Mouse (Mus musculus): ENCODE data around the gene H2-Aa. TPM values are rescaled to one million over a fixed set of nuclear protein-coding genes. Genes with fewer than 3 reads are reported as not detected.
"Not testable (repeated sequence)": the region's sequence is repeated elsewhere in the genome, so short reads cannot be mapped to it uniquely, and the experiment has no call there.

The H2-Aa gene
- total and polyA plus RNA-seq, 3 experiments: 26.8 to 141 (median 38.4) TPM

DNA sequence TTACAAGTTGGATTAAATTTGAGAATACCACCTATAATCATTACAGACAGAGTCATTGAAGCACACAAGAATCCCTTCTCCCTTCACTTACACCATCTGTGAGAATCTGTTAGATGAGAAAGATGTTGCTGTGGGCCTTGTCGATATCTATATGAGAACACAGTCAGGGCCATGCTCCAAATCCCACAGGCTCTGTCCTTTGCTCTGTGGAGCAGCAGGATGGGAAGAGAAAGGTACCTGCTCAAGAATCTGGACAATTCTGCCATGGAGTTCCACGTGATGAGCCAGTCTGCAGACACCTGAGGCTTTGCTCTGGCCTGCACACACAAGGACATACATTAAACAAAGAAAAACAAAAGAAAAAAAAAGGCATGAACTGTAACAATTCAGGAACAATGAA is 29.1 kb upstream of the H2-Aa start:
- Histone ChIP-seq H3K4me3 (no peak overlapping the region), H3K27ac (no peak overlapping the region), H3K79me2 (replicated peaks; ENCODE audit: control insufficient read depth, insufficient read depth, low read length) (no peaks in the 10 kb centered on the region), H3K9ac (ENCODE audit: low read depth, low read length) (no peak overlapping the region), H3K27me3 (ENCODE audit: control insufficient read depth, insufficient read depth, low read length) (no peaks in the 10 kb centered on the region), H3K36me3 (ENCODE audit: control insufficient read depth, insufficient read depth, low read length) (no peaks in the 10 kb centered on the region), H3K4me1 (ENCODE audit: control insufficient read depth, insufficient read depth, low read length) (no peaks in the 10 kb centered on the region)
- intact Hi-C loops (cut with DNase I): no loop called here
- 79% methylated on average over 2 of the region's 2 CpGs for WGBS
- no peak for DNase-seq
- no peak for TF ChIP-seq EP300 (IDR thresholded peaks at IDR 0.05; ENCODE audit: insufficient read depth, low read depth, low read length)
- TF ChIP-seq CTCF (IDR thresholded peaks at IDR 0.05): no peak
- TF ChIP-seq POLR2A (IDR thresholded peaks at IDR 0.05; ENCODE audit: insufficient read depth, low read depth, low read length): no peak

GRCm38 (mm10) chr17:34315512-34315911 is 27.9 kb upstream of the H2-Aa start:
- intact Hi-C loops (cut with DNase I): no loop called here
- H3K9ac ChIP-seq (ENCODE audit: low read depth, low read length): no peak overlapping the region
- no peak overlapping the region for H3K4me3 ChIP-seq
- H3K27me3 ChIP-seq (ENCODE audit: control insufficient read depth, insufficient read depth, low read length): no peaks in the 10 kb centered on the region
- TF ChIP-seq POLR2A (IDR thresholded peaks at IDR 0.05; ENCODE audit: insufficient read depth, low read depth, low read length) (no peak), CTCF (IDR thresholded peaks at IDR 0.05) (no peak), EP300 (IDR thresholded peaks at IDR 0.05; ENCODE audit: insufficient read depth, low read depth, low read length) (no peak)
- DNase-seq: no peak
- no peaks in the 10 kb centered on the region for H3K36me3 ChIP-seq (ENCODE audit: control insufficient read depth, insufficient read depth, low read length)
- no peaks in the 10 kb centered on the region for H3K79me2 ChIP-seq (replicated peaks; ENCODE audit: control insufficient read depth, insufficient read depth, low read length)
- no peak overlapping the region for H3K27ac ChIP-seq
- H3K4me1 ChIP-seq (ENCODE audit: control insufficient read depth, insufficient read depth, low read length): no peaks in the 10 kb centered on the region
- 72% methylated on average over 1 of the region's 1 CpGs for WGBS

DNA sequence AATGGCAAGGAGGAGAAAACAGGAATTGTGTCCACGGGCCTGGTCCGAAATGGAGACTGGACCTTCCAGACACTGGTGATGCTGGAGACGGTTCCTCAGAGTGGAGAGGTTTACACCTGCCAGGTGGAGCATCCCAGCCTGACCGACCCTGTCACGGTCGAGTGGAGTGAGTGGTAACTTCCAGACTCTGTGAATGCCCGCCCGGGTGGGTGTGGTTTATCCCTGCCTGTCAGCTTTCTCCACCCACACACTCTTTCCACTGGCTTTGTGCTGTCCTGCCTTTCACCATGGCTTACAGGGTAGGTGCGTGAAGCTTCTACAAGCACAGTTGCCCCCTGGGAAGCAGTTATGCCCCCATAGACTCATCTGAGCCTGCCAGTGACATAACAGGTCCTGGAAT is 26.7 kb upstream of the H2-Aa start:
- no peaks in the 10 kb centered on the region for H3K27me3 ChIP-seq (ENCODE audit: control insufficient read depth, insufficient read depth, low read length)
- no peaks in the 10 kb centered on the region for H3K36me3 ChIP-seq (ENCODE audit: control insufficient read depth, insufficient read depth, low read length)
- DNase-seq: no peak
- 0 out of 2 replicates have a peak, but pooled peaks cover under 1% of the 10 kb centered on the region for H3K4me1 ChIP-seq (ENCODE audit: control insufficient read depth, insufficient read depth, low read length)
- WGBS: 72% methylated on average over 9 of the region's 9 CpGs
- no peak for TF ChIP-seq CTCF (IDR thresholded peaks at IDR 0.05)
- TF ChIP-seq EP300 (IDR thresholded peaks at IDR 0.05; ENCODE audit: insufficient read depth, low read depth, low read length): no peak
- TF ChIP-seq POLR2A (IDR thresholded peaks at IDR 0.05; ENCODE audit: insufficient read depth, low read depth, low read length): no peak
- H3K9ac ChIP-seq (ENCODE audit: low read depth, low read length): no peak overlapping the region
- H3K79me2 ChIP-seq (replicated peaks; ENCODE audit: control insufficient read depth, insufficient read depth, low read length): no peaks in the 10 kb centered on the region
- intact Hi-C loops (cut with DNase I): no loop called here
- H3K27ac ChIP-seq: no peak overlapping the region
- H3K4me3 ChIP-seq: no peak overlapping the region

DNA sequence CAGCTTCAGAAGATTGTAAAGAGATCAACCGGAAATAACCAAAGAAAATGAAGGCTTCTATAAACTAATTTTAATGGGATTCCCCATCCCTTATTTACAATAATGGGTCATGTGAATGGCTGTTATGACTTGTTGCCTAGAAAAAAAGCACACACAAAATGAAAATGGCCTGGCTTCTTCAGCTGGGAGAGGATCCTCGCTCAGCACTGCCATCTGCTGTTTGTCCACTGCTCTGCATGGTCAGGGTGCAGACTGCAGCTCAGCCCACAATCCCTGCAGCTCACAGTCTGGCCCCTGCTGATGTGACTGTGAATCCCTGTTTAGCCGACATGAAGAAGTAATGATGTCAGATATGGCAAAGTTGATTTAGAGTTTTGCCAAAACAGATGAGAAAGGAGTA is 25.8 kb upstream of the H2-Aa start:
- no peaks in the 10 kb centered on the region for H3K36me3 ChIP-seq (ENCODE audit: control insufficient read depth, insufficient read depth, low read length)
- no peaks in the 10 kb centered on the region for H3K79me2 ChIP-seq (replicated peaks; ENCODE audit: control insufficient read depth, insufficient read depth, low read length)
- intact Hi-C loops (cut with DNase I): loop anchor here (1.0 kb wide), 1 partner anchor 63 kb away; no protein-coding TSS in a partner anchor
- DNase-seq: peak; percentile 71 to 81
- 36% methylated on average over 3 of the region's 3 CpGs for WGBS
- TF ChIP-seq CTCF (IDR thresholded peaks at IDR 0.05) (peak; percentile 97; the same call in 1 of the 2 replicates), POLR2A (IDR thresholded peaks at IDR 0.05; ENCODE audit: insufficient read depth, low read depth, low read length) (no peak), EP300 (IDR thresholded peaks at IDR 0.05; ENCODE audit: insufficient read depth, low read depth, low read length) (0 out of 2 replicates have a peak, but pooled peaks have one; percentile 60)
- no peak overlapping the region for H3K9ac ChIP-seq (ENCODE audit: low read depth, low read length)
- no peak overlapping the region for H3K27ac ChIP-seq
- H3K4me1 ChIP-seq (ENCODE audit: control insufficient read depth, insufficient read depth, low read length): 0 out of 2 replicates have a peak, but pooled peaks cover 1% of the 10 kb centered on the region
- no peaks in the 10 kb centered on the region for H3K27me3 ChIP-seq (ENCODE audit: control insufficient read depth, insufficient read depth, low read length)
- no peak overlapping the region for H3K4me3 ChIP-seq

DNA sequence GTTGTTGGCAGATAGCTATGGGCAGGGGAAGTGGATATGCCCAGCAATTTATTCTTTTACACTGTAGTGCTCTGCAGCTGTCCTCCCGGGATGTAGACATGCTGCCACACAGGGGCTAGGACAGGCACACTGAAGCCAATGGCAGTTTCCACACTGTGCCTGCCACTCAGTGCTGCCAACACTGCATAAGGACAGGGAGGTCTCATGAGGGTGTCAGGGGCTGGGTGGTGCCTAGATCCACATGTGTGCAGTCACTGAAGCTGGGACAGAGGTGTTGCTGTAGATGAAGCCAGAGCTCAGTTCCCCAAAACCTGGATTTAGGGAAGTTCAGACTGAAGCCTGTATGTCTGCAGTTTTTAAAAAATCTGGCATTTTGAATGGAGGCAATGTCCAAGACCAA is 24.6 kb upstream of the H2-Aa start:
- Histone ChIP-seq H3K36me3 (ENCODE audit: control insufficient read depth, insufficient read depth, low read length) (no peaks in the 10 kb centered on the region), H3K79me2 (replicated peaks; ENCODE audit: control insufficient read depth, insufficient read depth, low read length) (no peaks in the 10 kb centered on the region), H3K27me3 (ENCODE audit: control insufficient read depth, insufficient read depth, low read length) (no peaks in the 10 kb centered on the region), H3K9ac (ENCODE audit: low read depth, low read length) (no peak overlapping the region), H3K4me1 (ENCODE audit: control insufficient read depth, insufficient read depth, low read length) (0 out of 2 replicates have a peak, but pooled peaks cover 1% of the 10 kb centered on the region), H3K4me3 (no peak overlapping the region), H3K27ac (no peak overlapping the region)
- intact Hi-C loops (cut with DNase I): no loop called here
- no peak for DNase-seq
- 73% methylated on average over 1 of the region's 1 CpGs for WGBS
- TF ChIP-seq CTCF (IDR thresholded peaks at IDR 0.05): no peak
- no peak for TF ChIP-seq POLR2A (IDR thresholded peaks at IDR 0.05; ENCODE audit: insufficient read depth, low read depth, low read length)
- no peak for TF ChIP-seq EP300 (IDR thresholded peaks at IDR 0.05; ENCODE audit: insufficient read depth, low read depth, low read length)

GRCm38 (mm10) chr17:34310526-34310925 is 22.9 kb upstream of the H2-Aa start:
- DNase-seq; H3K9ac ChIP-seq (ENCODE audit: low read depth, low read length); intact Hi-C loops (cut with DNase I); H3K27me3 ChIP-seq (ENCODE audit: control insufficient read depth, insufficient read depth, low read length); H3K36me3 ChIP-seq (ENCODE audit: control insufficient read depth, insufficient read depth, low read length); H3K4me3 ChIP-seq; H3K27ac ChIP-seq; H3K79me2 ChIP-seq (replicated peaks; ENCODE audit: control insufficient read depth, insufficient read depth, low read length); H3K4me1 ChIP-seq (ENCODE audit: control insufficient read depth, insufficient read depth, low read length): not testable (repeated sequence)
- 58% methylated on average over 3 of the region's 3 CpGs for WGBS
